12 mouse cellular contexts compared by ENCODE assay signal in the genomic region with DNA sequence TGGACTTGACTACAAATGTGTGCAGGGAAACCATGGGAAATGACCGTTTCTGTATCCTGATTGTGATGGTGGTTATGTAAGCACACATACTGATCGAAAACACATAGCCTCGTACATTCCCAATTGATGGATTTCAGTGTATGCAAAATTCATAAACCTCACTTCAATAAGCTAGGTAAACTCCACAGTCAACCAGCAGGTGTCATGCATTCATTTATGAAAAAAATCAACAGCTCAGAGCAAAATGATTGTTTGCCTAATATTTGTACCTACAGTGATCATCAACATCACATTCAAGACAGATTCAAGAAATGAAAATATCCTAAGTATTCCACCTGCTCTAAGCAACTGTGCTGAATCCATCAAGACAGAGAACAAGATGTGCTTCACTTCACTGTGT. TPM values are rescaled to one million over a fixed set of nuclear protein-coding genes. Genes with fewer than 3 reads are reported as not detected.
DNase-seq lines count a peak whose midpoint lies in the region; ATAC-seq and TF ChIP-seq lines count a peak whose summit lies in the region.
"Had no signal": no experiment of that assay in that cellular context is flagged by ENCODE, and none has a peak within 500 bp of the region (broad histone marks: within the 10 kb centered on the region; RNA-seq: fewer than 3 reads in every experiment).

No protein-coding gene starts in this region.

- no peaks in the 10 kb centered on the region for H3K27me3 ChIP-seq in embryonic facial prominence, embryonic 14.5 days (replicated peaks; ENCODE audit: control insufficient read depth, insufficient read depth, low read length)
- H3K27me3 ChIP-seq in embryonic facial prominence, embryonic 10.5 days (replicated peaks; ENCODE audit: low read depth, poor library complexity, severe bottlenecking) = no peaks in the 10 kb centered on the region
- H3K27me3 ChIP-seq in kidney, adult 2 months (replicated peaks; ENCODE audit: control insufficient read depth, insufficient read depth, low read length) = no peaks in the 10 kb centered on the region
- no peaks in the 10 kb centered on the region for H3K27me3 ChIP-seq in kidney, embryonic 15.5 days
- H3K27me3 ChIP-seq in lung, postnatal 0 days (replicated peaks; ENCODE audit: insufficient read depth, low read length) = no peaks in the 10 kb centered on the region
- H3K27me3 ChIP-seq: midbrain, embryonic 13.5 days; neural tube, embryonic 13.5 days had no signal

- no peak for TF ChIP-seq EP300 in lung, postnatal 0 days (IDR thresholded peaks at IDR 0.05)

- H3K27ac ChIP-seq in embryonic facial prominence, embryonic 14.5 days (replicated peaks; ENCODE audit: low read depth, low read length) = no peak overlapping the region
- no peak overlapping the region for H3K27ac ChIP-seq in embryonic facial prominence, embryonic 10.5 days (replicated peaks)
- H3K27ac ChIP-seq in kidney, adult 2 months (ENCODE audit: insufficient read depth, low read depth, low read length) = no peak overlapping the region
- H3K27ac ChIP-seq in kidney, embryonic 15.5 days = no peak overlapping the region
- H3K27ac ChIP-seq in lung, postnatal 0 days (ENCODE audit: low read length) = no peak overlapping the region
- H3K27ac ChIP-seq: midbrain, embryonic 13.5 days; neural tube, embryonic 13.5 days had no signal

- no peaks in the 10 kb centered on the region for H3K4me1 ChIP-seq in embryonic facial prominence, embryonic 14.5 days (ENCODE audit: control insufficient read depth, insufficient read depth, low read length)
- H3K4me1 ChIP-seq in embryonic facial prominence, embryonic 10.5 days = no peaks in the 10 kb centered on the region
- H3K4me1 ChIP-seq in kidney, adult 2 months (ENCODE audit: control insufficient read depth, insufficient read depth, low read length) = no peaks in the 10 kb centered on the region
- no peaks in the 10 kb centered on the region for H3K4me1 ChIP-seq in kidney, embryonic 15.5 days
- H3K4me1 ChIP-seq in lung, postnatal 0 days (ENCODE audit: insufficient read depth, low read depth, low read length) = no peaks in the 10 kb centered on the region
- H3K4me1 ChIP-seq: midbrain, embryonic 13.5 days; neural tube, embryonic 13.5 days had no signal

- no peaks in the 10 kb centered on the region for H3K36me3 ChIP-seq in embryonic facial prominence, embryonic 14.5 days (ENCODE audit: control insufficient read depth, insufficient read depth, low read length)
- no peaks in the 10 kb centered on the region for H3K36me3 ChIP-seq in embryonic facial prominence, embryonic 10.5 days (replicated peaks)
- no peaks in the 10 kb centered on the region for H3K36me3 ChIP-seq in kidney, adult 2 months (ENCODE audit: control insufficient read depth, insufficient read depth, low read length)
- no peaks in the 10 kb centered on the region for H3K36me3 ChIP-seq in kidney, embryonic 15.5 days
- H3K36me3 ChIP-seq in lung, postnatal 0 days (ENCODE audit: insufficient read depth, low read length) = no peaks in the 10 kb centered on the region
- H3K36me3 ChIP-seq: midbrain, embryonic 13.5 days; neural tube, embryonic 13.5 days had no signal

- no peak overlapping the region for H3K4me3 ChIP-seq in embryonic facial prominence, embryonic 14.5 days (ENCODE audit: low read depth, low read length)
- H3K4me3 ChIP-seq in embryonic facial prominence, embryonic 10.5 days = no peak overlapping the region
- H3K4me3 ChIP-seq in kidney, adult 2 months (ENCODE audit: insufficient read depth, low read depth, low read length) = no peak overlapping the region
- H3K4me3 ChIP-seq in kidney, embryonic 15.5 days (replicated peaks) = no peak overlapping the region
- H3K4me3 ChIP-seq in lung, postnatal 0 days (ENCODE audit: low read depth, low read length) = no peak overlapping the region
- H3K4me3 ChIP-seq: midbrain, embryonic 13.5 days; neural tube, embryonic 13.5 days had no signal

- H3K4me2 ChIP-seq in embryonic facial prominence, embryonic 14.5 days (ENCODE audit: low read depth, low read length) = no peak overlapping the region
- no peak overlapping the region for H3K4me2 ChIP-seq in kidney, embryonic 15.5 days
- no peak overlapping the region for H3K4me2 ChIP-seq in lung, postnatal 0 days (replicated peaks; ENCODE audit: low read depth, low read length)
- H3K4me2 ChIP-seq: midbrain, embryonic 13.5 days; neural tube, embryonic 13.5 days had no signal

- WGBS in embryonic facial prominence, embryonic 14.5 days = 72% methylated on average over 3 of the region's 3 CpGs
- 87% methylated on average over 3 of the region's 3 CpGs for WGBS in embryonic facial prominence, embryonic 10.5 days
- 76% methylated on average over 3 of the region's 3 CpGs for WGBS in kidney, adult 2 months
- WGBS in kidney, embryonic 15.5 days = 83% methylated on average over 3 of the region's 3 CpGs
- WGBS in lung, postnatal 0 days = 73% methylated on average over 3 of the region's 3 CpGs

- ATAC-seq in embryonic facial prominence, embryonic 14.5 days (ENCODE audit: low read depth) = no peak
- ATAC-seq in kidney, embryonic 15.5 days (replicated peaks; ENCODE audit: low FRiP score) = no peak
- ATAC-seq in lung, postnatal 0 days = no peak
- ATAC-seq: midbrain, embryonic 13.5 days had no signal

- peak; percentile 15 for DNase-seq in embryonic facial prominence, embryonic 14.5 days (ENCODE audit: low spot score)
- DNase-seq in embryonic facial prominence, embryonic 10.5 days (ENCODE audit: low spot score) = no peak
- DNase-seq in kidney, adult 2 months = no peak
- DNase-seq in lung, postnatal 0 days (ENCODE audit: low spot score) = no peak
- DNase-seq in lung, postnatal 25 days (ENCODE audit: low spot score) = no peak
- DNase-seq in retina, embryonic 14.5 days (ENCODE audit: low spot score) = peak; percentile 12
- no peak for DNase-seq in cerebellum, postnatal 14 days
- DNase-seq: cerebellum, postnatal 36 days; kidney, adult 18-20 months had no signal

- H3K9me3 ChIP-seq in embryonic facial prominence, embryonic 14.5 days (ENCODE audit: control insufficient read depth, low read length) = no peaks in the 10 kb centered on the region
- H3K9me3 ChIP-seq in embryonic facial prominence, embryonic 10.5 days = no peaks in the 10 kb centered on the region
- no peaks in the 10 kb centered on the region for H3K9me3 ChIP-seq in kidney, embryonic 15.5 days (replicated peaks)
- H3K9me3 ChIP-seq in lung, postnatal 0 days (ENCODE audit: low read length) = no peaks in the 10 kb centered on the region
- H3K9me3 ChIP-seq: midbrain, embryonic 13.5 days; neural tube, embryonic 13.5 days had no signal

- TF ChIP-seq POLR2A in kidney, adult 2 months (IDR thresholded peaks at IDR 0.05; ENCODE audit: low read depth, low read length) = no peak

- H3K9ac ChIP-seq in embryonic facial prominence, embryonic 14.5 days (ENCODE audit: low read depth, low read length) = no peak overlapping the region
- no peak overlapping the region for H3K9ac ChIP-seq in kidney, embryonic 15.5 days
- no peak overlapping the region for H3K9ac ChIP-seq in lung, postnatal 0 days (replicated peaks; ENCODE audit: low read depth)
- H3K9ac ChIP-seq: midbrain, embryonic 13.5 days; neural tube, embryonic 13.5 days had no signal

- TF ChIP-seq CTCF in kidney, adult 2 months (conservative IDR thresholded peaks at IDR 0.05; ENCODE audit: insufficient read depth, insufficient read length, low read depth, low read length) = 0 out of 2 replicates have a peak, but pooled peaks have one; percentile 10
- peak; percentile 50 for TF ChIP-seq CTCF in lung, postnatal 0 days (IDR thresholded peaks at IDR 0.05)

RNA-seq across cellular contexts. Expression of gene Extl2, which starts 33.5 kb away (rescaled TPM):
- polyA plus RNA-seq in embryonic facial prominence, embryonic 14.5 days (2014; fragmentation: Nextera tagmentation; extraction: Ambion mirVana) = 23.8 and 27.1 TPM in 2 replicates
- 17.4 and 17.9 TPM in 2 replicates for polyA plus RNA-seq in embryonic facial prominence, embryonic 10.5 days (2016; fragmentation: Nextera tagmentation; extraction: Ambion mirVana)
- 12.3 and 14.7 TPM in 2 replicates for polyA plus RNA-seq in kidney, adult 2 months (2012; rRNA removed)
- 19.9 TPM in 2 replicates for polyA plus RNA-seq in kidney, embryonic 15.5 days (2015; fragmentation: Nextera tagmentation; extraction: Ambion mirVana)
- 10.4 and 10.9 TPM in 2 replicates for polyA plus RNA-seq in lung, postnatal 0 days (2015; fragmentation: Nextera tagmentation; extraction: Ambion mirVana)

RNA-seq across cellular contexts. Expression of gene Slc30a7, which starts 33.6 kb away (rescaled TPM):
- polyA plus RNA-seq in embryonic facial prominence, embryonic 14.5 days (2014; fragmentation: Nextera tagmentation; extraction: Ambion mirVana) = 34.3 and 40.7 TPM in 2 replicates
- polyA plus RNA-seq in embryonic facial prominence, embryonic 10.5 days (2016; fragmentation: Nextera tagmentation; extraction: Ambion mirVana) = 24.6 and 28.8 TPM in 2 replicates
- 9.2 and 14.6 TPM in 2 replicates for polyA plus RNA-seq in kidney, adult 2 months (2012; rRNA removed)
- polyA plus RNA-seq in kidney, embryonic 15.5 days (2015; fragmentation: Nextera tagmentation; extraction: Ambion mirVana) = 27.5 and 31.5 TPM in 2 replicates
- polyA plus RNA-seq in lung, postnatal 0 days (2015; fragmentation: Nextera tagmentation; extraction: Ambion mirVana) = 25.0 and 29.0 TPM in 2 replicates

Comparison
In these comparisons a context has a peak if more than half of its experiments do, and no peak if none do; other contexts are left out.
1. DNase-seq: peak in embryonic facial prominence, embryonic 14.5 days (single experiment) and retina, embryonic 14.5 days (single experiment); none in embryonic facial prominence, embryonic 10.5 days (single experiment), kidney, adult 2 months (single experiment), lung, postnatal 0 days (single experiment), lung, postnatal 25 days (single experiment) and cerebellum, postnatal 14 days (0 of 2).